Mouse (Mus musculus) bone marrow, adult 2 months (tissue): ENCODE results near the gene 1520401A03Rik.

Experiments used
- CTCF ChIP-seq: fragments of 200-500 bp; IDR thresholded peaks from 2 replicates; pipeline ENCODE4 v1.5.1; 2011; ENCODE audit warnings: low read length, control low read depth; ENCODE audit not compliant: control insufficient read depth, insufficient read depth
- POLR2A ChIP-seq: fragments of 200-500 bp; IDR thresholded peaks from 2 replicates; pipeline ENCODE4 v1.6.1; 2011; ENCODE audit warnings: low read depth, mild to moderate bottlenecking, control low read depth, low read length, borderline replicate concordance; ENCODE audit not compliant: control insufficient read depth

DNA sequence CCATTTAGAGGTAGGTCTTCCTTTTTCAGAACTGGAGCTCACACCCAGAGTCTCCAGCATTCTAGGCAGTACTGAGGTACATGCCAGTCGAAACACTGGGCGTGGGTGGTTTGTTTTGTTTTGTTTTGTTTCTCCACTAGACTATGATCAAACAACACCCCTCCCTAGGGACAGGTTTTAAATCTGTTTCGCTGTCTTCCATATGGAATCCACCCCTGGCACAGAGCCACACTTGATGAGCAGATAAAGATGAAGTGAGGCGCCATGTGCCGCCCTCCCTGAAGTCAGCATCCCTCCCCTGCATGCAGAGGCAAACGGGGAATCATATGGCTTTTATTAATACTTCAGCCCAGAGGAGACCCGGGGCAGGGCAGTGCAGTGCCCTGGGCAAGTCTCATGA is 17.8 kb downstream of the 1520401A03Rik start:
- TF ChIP-seq CTCF (no peak), POLR2A (no peak)
